Mouse (Mus musculus): ENCODE measurements around the gene Scn3a.

Gene Scn3a

DNA sequence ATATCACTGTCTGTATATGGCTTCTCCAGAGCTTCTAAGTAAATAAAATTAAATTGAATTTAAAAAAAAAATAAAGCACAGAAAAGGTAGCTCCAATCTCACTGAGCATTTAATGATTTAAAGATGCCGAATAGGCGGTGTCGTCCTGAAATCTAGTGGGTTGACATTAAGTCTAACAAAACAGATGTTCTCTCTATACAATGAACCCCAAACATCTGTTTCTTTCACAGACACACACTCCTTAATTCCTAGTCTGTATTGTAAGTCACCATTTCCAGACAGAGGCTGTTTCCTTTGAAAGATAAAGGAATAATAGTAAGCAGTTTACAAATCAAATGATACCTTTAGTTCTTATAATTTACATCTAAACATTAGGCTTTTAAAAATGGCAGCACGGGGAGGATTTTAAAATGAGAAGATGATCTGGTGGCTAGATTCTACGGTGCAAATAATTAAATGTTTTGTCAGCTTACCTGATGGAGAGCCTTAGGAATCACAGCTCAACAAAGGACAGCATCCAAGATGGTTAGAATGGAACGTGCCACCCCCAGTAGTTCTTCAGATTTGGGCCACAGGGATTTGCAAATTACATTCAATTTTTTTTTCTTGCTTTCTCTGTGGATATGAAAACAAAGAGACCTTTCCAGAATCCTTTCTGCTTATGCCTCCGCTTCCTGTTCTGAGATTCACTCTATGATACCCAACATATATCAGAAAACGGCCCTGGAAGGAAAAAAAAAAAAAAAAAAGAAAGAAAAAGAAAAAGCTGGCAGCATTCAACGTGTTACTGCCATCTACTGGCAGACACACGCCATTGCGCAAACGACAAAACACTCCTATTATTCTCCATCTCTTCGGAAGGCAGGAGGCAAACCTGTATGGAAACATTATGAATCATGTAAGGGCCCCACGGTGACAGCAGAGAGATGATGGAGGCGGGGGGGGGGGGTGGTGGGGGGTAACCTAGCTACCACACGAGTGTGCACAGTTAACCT lies at the start of gene Scn3a:
Gene Scn3a (minus strand): TSS at position 835 of the 995 bp plus-strand sequence.
- peak; percentile 52 for DNase-seq (ENCODE audit: low read depth)

DNA sequence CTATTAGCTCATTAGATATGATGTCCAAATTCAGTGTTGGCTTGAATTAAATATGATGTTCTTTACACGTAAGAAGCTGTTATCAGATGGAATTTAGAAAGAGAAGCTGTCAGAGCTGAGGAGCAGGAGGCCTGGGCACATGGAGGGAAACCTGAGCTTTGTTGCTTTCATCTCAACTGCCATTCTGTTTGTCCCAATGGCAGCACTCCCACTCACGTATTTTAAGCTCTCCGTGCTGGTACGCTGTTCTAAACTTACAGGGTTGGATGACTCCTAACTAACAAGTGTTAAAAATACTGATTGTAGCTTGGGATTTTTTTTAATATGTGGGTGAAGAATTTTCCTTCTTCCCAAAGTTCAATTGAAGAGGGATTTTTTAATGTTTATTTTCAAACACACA lies 44.5 kb upstream of the Scn3a start:
- DNase-seq (ENCODE audit: low read depth), result no peak

DNA sequence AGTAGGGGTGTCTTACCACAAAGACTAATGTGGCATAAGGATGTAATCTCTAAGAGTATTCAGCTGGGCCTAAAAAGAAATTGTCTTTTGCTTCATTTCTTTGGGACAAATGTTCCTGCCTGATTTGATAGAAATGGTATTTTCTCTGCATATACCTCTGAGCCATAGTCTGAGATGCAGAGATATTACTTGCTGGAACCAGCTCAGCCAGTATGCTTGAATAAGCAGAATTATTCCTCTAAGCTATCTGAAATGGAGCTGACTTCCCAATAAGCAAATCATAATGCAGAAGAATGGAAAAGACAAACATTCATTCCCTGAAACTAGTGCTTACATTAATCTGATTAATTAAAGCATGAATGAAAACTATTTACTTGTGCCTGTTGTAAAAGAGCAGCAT lies 40.4 kb upstream of the Scn3a start:
- no peak for DNase-seq (ENCODE audit: low read depth)

DNA sequence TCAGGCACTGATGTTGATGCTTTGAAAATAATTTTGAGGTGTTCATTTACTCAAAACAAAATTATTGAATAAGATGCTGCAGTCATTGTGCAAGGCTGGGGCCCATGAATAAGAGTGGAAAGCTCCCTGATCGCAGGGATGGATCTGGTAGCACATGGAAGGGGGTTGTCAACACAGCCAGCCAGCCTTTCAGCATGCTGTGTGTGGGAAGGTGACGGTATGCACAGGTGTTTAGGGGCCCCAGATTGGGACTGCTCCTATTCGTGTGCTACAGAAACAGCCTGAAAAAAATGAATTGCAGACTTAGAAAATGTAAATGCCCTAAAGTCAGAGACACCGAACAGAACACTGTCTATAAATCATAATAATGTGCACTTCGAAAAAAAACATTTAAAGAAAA lies 20.3 kb upstream of the Scn3a start:
- no peak for DNase-seq (ENCODE audit: low read depth)

DNA sequence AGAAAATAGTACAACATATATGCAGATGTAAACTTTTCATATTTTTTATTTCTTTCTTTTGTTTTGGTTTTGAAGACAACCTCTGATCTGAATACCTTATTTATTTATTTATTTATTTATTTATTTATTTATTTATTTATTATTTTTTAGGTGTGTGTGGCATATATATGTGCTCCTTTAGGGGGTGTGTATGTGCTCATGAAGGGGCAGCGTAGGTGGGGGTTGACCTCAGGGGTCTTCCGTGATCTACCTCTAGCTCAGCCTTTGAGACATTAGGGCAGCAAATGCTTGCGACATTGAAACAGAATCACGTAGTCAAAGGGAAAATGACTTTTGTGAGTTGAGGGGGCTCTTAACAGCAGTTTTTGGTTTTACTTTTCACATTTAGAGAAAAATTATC lies 498 bp upstream of the Scn3a start:
- no peak for DNase-seq (ENCODE audit: low read depth)

DNA sequence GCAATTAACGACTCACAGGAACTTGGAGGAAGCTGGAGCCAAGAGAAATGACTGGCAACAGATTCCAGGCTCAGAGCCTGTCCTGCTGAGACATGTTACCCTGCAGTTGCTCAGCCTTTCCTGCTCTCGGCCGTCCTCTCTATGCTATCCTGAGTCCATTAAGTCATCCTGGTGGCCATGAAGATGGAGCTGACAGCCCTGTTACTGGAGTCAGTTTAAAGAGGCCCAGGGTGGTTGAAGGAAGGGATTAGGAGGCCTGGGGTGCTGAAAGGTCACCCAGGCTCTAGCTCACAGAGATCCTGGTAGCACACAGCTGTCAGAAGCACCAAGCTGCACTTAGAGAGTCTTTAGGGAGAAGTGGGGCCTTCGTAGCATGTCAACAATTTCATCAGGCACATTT lies 3.5 kb downstream of the Scn3a start:
- no peak for DNase-seq (ENCODE audit: low read depth)

DNA sequence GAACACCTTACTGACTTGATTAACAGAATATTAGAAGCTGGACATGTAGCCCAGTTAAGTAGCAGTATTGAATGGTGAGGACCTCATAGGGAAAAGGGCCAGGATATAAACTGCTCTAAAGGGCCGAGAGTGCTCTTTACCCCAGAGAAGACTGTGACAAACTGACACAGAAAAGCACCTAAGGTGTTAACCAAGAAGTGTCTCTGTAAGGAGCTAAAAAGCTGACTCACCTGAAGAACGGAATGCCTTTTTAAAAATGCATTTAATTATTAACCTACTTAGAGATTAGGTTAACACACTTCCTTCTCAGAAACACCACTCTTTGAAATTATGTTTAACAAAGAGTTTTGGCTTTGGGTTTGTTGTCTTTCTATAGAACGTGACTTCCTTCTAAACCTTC lies 9.7 kb downstream of the Scn3a start:
- DNase-seq (ENCODE audit: low read depth), result no peak

DNA sequence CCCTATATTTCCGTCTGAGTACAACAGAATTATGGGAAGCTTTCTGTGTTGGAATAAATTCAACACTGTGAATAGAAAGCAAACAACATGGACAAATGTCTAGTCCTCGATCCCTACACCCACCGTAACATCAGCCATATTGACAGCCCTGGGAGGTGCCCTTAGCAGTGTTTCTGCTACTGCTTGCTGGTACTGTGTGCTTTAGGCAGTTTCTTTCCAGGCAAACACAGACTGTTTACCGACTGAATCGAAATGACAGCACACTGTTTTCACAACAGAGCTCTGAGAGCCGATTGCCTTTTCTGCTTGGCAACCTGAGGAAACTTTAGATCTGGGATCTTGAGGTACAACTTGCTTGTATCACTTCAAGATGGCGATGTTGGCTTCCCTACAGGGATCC lies 12.8 kb downstream of the Scn3a start:
- DNase-seq (ENCODE audit: low read depth), result no peak

DNA sequence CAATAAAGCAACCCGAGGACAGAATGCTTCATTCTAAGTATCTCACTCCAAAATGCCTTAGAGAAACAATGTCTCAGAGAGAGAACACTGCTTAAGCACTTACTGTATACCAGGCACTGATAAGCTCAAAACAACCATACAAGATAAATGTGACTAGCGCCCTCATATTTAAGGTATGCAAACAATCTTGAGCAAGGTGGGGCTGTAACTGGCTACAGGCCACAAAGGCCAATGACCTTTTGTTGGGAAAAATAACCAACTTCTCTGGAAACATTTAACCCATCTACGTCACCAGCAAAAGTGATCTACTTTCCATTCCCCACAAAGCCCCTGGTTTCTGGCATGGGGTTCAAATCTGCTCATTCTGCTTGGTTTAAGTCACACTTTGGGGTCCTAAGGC lies 14.0 kb downstream of the Scn3a start:
- DNase-seq (ENCODE audit: low read depth), result no peak

DNA sequence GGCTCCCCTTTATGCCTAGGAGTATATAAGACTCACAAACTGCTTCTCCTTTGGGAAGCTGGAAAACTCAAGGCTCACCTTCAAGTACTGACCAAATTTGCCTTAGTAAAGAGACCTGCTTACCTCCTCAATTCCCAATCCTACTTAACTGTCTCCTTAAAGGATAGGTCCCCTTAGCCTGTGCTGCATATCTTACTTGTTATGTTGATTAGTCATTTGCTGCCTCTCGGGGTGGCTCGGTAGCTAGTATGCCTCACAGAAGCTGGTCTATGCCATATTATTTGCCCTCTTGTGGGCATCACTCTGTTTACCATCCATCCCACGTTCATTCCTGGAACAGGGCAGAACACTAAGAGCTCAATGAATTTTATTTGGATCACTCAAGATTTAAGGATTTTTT lies 14.7 kb downstream of the Scn3a start:
- DNase-seq (ENCODE audit: low read depth), result no peak

DNA sequence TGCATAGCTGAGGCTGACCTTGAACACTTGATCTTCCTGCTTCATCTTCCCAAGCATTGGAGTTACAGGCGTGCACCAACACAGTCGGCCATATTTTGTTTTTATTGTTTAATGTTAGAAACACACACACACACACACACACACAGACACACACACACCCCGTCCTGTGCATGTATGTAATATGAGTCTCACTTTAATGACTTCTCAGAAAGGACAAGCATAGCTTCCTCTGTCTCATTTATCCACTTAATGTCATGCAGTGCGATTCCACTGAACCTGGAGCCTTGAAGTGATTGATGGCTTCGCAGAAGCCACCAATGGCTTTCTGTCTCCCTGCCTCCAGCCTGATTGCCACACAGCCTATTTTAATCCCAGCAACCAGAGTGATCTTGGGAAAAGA lies 15.2 kb downstream of the Scn3a start:
- no peak for DNase-seq (ENCODE audit: low read depth)

DNA sequence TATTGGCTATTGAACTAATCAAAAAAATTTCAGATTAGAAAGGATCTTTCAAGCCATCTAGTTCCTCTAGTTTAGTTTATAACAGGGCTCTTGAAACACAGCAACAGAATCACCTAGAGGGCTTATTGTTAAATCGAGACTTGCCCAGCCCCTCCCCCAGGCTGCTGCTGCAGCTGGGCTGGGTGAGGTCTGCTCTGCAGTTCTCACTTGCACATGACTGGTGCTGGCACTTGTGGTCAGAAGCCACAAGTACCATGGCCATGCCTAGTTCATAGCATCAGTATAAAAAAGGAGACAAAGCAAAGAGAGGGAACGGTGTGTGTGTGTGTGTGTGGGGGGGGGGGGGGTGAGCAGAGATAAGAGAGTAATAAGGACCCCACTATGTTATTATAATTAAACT lies 15.7 kb downstream of the Scn3a start:
- peak; percentile 14 for DNase-seq (ENCODE audit: low read depth)

DNA sequence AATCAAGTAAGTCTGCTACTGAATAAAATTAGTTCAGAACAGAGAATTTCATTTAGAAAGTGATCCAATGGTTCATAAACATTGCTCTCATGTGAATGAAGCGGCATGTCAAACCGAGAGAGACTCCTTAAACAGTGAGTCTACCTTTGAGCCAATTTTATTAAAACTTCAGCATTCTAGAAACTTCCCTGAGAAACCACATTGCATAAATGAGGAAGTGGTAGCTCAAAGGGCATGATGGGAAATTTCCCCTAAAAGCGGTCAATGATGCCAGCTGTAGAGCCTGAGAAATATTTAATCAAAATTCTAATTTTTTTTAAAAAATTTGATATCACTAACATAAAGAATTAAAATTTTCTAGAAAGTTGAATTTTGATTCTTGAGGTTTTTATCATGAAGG lies 16.9 kb downstream of the Scn3a start:
- no peak for DNase-seq (ENCODE audit: low read depth)

DNA sequence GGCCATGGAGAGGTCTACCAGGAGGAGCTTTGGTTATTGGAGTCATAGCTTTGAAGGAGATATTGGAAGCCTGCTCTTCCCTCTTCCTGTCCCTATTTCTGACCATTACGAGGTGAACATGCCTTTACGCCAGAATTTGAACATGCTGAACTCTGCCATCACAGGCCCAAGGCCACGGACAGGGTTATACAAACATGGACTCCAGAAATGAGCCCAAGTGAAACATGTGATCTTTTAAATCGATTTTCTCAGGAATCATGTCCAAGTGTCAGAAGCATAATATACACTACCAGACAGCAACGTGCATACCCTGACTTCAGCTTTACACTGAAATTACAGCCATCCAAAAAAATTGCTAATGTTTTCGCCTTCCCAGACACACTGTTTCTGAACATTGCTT lies 18.8 kb downstream of the Scn3a start:
- no peak for DNase-seq (ENCODE audit: low read depth)

DNA sequence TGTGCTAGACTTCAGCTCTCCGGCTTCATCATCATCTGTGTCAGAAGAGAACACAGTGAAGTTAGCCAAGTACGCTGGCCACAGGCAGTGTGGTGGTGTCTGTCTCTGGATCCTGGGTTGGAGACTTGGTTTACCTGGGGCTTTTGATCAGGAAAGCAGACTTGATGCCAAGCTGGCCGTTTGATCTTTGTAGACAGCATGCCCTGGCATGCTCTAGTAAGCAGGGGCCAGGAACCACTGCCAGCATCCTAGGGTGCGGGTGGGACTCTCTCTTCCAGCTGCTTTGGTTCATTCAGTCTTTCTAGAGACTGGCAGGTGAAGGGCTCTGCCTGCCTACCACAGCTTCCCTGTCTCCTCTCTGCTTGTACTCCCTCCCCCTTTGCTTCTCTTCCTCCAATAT lies 20.1 kb downstream of the Scn3a start:
- no peak for DNase-seq (ENCODE audit: low read depth)

DNA sequence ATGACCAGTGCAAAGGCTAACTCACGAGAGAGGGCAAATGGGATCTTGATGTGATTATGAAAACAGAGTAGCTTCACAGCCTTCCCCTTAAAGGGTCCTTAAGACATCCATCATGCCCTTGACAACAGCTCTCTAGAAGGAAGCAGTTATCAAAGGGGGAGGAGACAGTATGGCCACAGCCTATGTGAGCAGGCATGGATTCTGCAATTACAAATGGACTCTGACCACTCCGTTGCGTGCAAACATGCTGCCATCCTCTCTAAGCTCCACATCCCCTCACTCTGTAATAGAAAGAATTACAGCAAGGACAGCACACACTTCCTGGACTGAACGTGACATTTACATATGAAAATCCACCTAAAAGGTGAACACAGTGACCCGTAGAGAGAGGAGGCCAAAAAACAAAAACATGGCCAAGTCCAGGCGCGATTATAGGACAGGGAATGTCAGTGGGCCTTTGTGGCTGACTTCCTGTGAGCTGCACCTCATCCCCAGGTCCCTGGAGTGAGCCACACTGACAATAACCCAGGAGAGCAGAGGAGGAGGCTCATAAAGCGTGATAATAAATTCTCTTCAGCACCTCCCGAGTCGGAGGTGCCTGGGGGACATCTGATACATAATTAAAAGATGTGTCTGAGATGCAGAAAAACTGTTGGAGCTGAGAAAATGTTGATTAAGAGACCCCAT lies 24.4 kb downstream of the Scn3a start:
- DNase-seq (ENCODE audit: low read depth), result no peak

DNA sequence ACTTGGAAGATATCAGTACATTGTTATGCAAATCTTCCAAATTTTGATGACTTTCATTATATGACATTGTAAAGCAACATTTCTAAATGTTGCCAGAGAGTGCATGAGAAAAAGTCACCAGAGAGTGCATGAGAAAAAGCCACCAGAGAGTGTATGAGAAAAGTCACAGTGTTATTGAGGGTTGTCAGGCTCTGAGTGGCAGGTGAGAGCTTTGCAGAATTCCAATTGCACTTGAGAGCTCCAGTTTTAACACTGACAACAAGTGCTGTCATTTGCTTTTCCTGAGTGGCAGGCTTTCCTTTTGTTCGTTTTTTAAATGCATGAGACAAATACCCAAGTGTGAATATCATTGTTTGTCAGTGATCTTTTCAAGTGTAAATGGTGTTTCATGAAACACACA lies 25.6 kb downstream of the Scn3a start:
- no peak for DNase-seq (ENCODE audit: low read depth)

DNA sequence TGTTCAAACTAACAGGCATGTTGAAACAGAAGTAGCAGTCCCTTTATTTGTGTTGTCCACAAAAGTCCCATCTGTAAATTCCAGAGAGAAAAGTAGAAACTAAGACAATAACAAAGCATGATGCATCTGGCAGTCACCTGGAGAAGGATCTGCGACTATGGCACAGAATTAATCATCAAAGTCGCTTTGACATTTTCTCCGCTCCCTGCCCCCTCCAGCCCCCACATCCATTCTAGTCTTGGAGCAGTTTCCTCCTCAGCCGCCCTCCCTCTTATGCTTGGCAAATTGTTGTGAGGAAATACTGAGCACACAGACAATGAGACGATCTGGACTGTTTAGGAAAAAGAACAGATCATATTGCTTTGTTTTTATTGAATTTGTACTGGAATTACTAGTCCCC lies 29.0 kb downstream of the Scn3a start:
- no peak for DNase-seq (ENCODE audit: low read depth)

DNA sequence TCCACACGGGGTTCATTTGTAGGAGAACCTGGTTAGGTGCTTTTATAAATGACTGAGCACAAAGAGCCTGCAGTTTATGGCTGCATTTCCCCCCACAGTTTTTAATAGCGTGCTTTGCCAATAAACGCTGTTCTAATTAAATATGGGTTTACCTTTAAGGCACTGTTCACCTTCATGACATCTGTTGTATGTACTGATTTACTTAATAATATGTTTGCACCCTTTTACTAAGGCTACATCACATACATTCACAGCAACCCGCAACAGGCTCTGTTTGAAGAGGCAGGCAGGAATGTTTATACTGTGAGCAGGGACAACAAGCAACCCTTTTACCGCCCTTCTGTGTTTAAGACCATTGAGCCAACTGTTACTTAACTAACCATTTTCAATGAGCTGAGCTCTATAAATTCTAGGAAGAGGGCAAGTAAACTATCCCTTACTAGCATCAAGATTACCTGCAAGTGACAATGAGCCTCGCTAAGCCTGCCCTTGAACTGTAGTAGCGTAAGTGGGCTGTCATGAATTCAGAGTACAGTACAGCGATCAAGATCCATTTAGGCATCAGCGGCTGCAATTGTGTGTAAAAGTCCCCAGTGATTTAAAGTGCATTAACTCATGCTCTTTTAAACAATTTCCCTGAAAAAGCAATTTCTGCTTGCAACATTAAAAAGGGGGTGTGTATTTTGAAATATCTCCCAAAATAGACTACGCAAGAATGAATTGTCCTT lies 35.1 kb downstream of the Scn3a start:
- no peak for DNase-seq (ENCODE audit: low read depth)

DNA sequence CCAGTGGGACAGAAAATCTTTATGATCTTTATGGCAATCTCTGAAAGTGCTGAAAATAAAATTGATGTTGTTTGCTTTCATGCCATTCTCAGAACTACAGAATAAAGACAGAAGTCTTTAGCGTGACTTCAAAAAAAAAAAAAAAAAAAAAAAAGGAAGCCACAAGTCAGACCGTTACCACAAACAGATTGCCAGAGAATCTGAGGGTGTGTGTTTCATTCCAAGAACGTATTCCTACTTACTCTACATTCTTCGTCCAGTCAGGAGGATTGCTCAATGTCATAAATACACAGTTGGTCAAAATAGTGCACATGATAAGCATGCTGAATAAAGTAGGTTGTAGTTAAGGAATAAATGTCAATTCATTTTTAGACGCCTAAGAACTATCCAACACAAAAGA lies 38.3 kb downstream of the Scn3a start:
- no peak for DNase-seq (ENCODE audit: low read depth)

DNA sequence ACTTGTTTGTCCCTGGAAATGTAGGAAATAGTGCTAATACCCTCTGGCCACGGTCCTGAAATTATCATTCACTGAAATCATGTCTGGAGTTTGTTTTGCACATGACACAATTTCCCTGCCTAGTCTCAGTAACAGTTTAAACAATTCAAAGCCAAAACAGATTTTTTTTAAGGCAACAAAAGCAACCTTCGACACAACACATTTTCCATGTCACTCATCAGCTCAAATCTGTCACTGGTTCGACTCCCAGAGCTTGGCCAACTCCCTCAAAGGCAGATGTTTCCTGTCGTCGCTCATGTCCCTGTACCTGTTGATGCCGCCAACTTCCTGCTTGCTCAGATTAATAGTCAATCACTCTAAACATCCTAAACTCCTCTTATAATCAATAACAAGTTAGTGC lies 50.7 kb downstream of the Scn3a start:
- no peak for DNase-seq (ENCODE audit: low read depth)

DNA sequence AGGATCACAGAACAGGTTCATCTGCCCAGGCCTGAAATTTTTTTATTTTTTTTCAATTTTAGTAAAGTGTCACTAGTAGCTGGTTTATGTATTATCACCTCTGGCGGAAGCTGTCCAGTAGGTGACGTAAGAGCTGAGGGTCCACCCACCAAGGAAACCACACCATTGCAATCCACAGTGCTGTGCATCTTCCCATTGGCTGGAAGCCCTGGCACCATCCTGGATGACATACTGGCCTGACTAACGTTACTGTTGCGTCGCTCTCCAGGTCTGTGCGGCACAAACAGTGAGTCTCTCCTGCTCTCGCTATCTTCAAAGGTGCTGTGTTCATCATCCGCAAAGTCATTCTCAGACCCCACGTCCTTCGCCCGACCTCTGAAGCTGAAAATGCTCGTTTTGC lies 59.2 kb downstream of the Scn3a start:
- no peak for DNase-seq (ENCODE audit: low read depth)

DNA sequence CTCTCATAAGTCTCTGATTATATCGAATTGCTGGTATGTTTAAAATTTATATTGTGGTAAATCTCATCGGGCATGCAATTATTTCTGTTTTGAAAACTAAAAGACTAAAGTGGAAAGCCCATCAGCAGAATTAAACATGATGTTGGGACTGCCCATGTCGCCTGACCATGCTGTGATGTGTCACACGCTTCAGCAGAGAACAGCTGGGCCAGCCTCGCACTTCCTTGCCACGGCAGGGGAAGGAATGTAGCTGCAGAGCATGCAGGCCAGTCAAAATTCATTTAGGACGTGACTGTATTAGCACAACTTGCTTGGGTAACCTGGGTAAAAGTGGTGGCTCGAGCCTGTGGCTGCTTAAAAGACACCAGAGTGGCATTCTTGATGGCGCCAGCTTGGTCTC lies 77.0 kb downstream of the Scn3a start:
- no peak for DNase-seq (ENCODE audit: low read depth)
